Mouse (Mus musculus) lung, postnatal 0 days (tissue): Measurements from ENCODE around the gene Slc17a8.

Experiments
- CTCF ChIP-seq: IDR thresholded peaks from 2 replicates; pipeline ENCODE4 v1.5.1; 2016; ENCODE audit warnings: antibody characterized with exemption, mild to moderate bottlenecking
- EP300 ChIP-seq: IDR thresholded peaks from 2 replicates; pipeline ENCODE4 v1.6.1; 2016; ENCODE audit warnings: antibody characterized with exemption, mild to moderate bottlenecking, control low read depth

DNA sequence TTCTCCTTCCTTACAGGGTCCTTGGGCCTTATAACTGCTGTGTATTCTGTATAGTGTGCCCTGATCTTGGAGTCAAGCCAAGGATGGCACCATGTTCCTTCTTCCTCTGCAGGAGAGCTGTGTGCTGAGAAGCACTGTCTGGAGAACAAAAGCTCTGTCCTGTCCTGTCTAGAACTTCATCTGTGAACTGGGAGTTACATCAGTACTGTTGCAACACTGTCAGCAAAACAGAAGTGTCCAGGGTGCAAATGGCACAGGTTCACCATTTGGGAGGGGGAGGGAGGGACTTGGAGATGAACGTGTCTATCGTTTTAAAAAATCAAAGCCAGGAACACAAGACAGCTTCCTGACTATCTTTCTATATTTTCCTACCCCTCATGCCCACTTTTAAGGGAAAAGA lies 89.1 kb downstream of the Slc17a8 start:
- TF ChIP-seq EP300 (no peak), CTCF (no peak)
